Mouse (Mus musculus) layer of hippocampus, postnatal 36 days (tissue): ENCODE measurements around the gene Gm4707. TPM values are rescaled to one million over a fixed set of nuclear protein-coding genes. Genes with fewer than 3 reads are reported as not detected.
"Not testable (repeated sequence)": the region's sequence is repeated elsewhere in the genome, so short reads cannot be mapped to it uniquely, and the experiment has no call there.

Experiments
- DNase-seq, 2 experiments: peaks; one replicate each; pipeline ENCODE4 v3.0.0; 2022
- total RNA-seq, 2 experiments: library from RNA; stranded (reverse); gene quantifications; 2 replicates each; pipeline ENCODE4 v1.2.3; 2021

Gene Gm4707
- total RNA-seq, 2 experiments from 2014 or later, result 2.6 to 4.1 TPM

DNA sequence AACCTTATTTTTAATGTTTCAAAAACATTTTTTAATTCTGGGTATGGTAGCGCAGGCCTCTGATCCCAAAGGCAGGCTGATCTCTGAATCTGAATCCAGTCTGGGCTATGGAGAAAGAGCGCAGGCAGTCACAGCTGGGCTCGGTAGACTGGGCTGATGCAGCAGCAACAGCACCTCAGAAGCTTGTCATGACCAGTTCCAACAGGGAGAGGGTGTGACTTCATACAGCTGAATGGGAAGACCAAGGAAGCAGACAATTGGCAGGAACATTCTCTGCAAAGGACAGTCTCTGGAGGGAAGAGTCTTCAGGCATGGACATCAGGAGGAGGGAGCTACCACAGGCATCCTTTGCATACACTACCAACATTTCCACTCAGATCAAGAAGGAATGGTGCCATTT is 15.6 kb downstream of the Gm4707 start:
- DNase-seq, result no peak

DNA sequence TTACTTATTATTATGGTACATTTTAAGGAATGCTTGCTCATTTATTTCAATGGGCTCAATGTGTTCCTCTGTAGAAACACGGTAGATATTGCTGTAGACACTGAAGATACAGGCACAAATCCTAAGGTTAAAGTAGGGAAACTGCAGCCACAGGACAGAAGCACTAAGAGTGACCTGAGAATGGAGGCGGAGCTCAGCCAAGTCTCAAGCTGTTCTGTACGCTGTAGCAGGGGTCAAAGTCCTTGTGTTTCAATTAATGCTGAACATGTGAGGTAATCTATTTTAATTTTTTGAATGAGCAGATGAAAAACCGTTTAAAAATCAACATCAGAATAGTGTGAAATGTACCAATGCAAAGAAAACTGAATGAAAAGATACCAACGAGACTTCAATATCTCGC is 16.4 kb downstream of the Gm4707 start:
- no peak for DNase-seq

DNA sequence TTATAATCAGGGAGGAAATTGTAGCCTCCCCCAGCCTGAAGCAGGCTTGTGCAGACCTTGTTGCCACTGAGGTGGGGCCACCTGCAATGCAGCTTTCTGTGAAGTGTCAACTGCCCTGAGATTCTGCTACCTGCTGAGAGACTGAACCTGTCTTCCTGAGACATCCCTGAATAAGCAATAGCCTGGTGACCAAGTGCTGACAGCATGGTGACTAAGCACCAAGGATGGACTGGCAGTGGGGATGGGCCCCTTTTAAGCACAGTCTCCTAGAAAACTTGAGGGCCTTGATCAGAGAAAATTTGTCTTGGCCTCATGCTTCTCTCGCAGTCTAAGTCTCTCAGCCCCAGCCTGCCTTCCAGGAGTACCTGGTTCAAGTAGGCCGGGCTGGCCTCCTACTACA is 37.2 kb downstream of the Gm4707 start:
- DNase-seq, result not testable (repeated sequence)

- not testable (repeated sequence) for DNase-seq
Measured at GRCm38 (mm10) chr17:71419448-71419847, 40.3 kb downstream of the Gm4707 start.

- no peak for DNase-seq
Measured at GRCm38 (mm10) chr17:71417008-71417407, 42.7 kb downstream of the Gm4707 start.

Other genes starting within 250 kb of the Gm4707 start
- gene Emilin2, start 147.9 kb downstream of the Gm4707 start, total RNA-seq, result 1 to 10 TPM; 1.7 to 4.4 TPM
- 10 to 100 TPM; 32.0 to 39.4 TPM for gene Smchd1, start 15.4 kb upstream of the Gm4707 start, total RNA-seq
- under 1 TPM; 0.53 to 0.55 TPM for gene Ndc80, start 66.9 kb upstream of the Gm4707 start, total RNA-seq
- 1 to 10 TPM; 1.2 to 1.3 TPM for gene Spdya, start 92.1 kb upstream of the Gm4707 start, total RNA-seq
- 10 to 100 TPM; 24.4 to 27.1 TPM for gene Wdr43, start 156.0 kb upstream of the Gm4707 start, total RNA-seq
- 1 to 10 TPM; 1.0 to 1.6 TPM for gene Togaram2, start 213.3 kb upstream of the Gm4707 start, total RNA-seq